Mouse (Mus musculus) heart, embryonic 14.5 days (tissue): ENCODE results near the gene Lpar3. TPM values are rescaled to one million over a fixed set of nuclear protein-coding genes. Genes with fewer than 3 reads are reported as not detected.
A peak's percentile ranks its signal among the peaks of the same experiment; 100 is the strongest.

Experiments used
- ATAC-seq: fragments of 200-750 bp; cut with Nextera tagmentation; 2 replicates; pipeline ENCODE4 v1.8.0; 2017; ENCODE audit warnings: low read depth, moderate TSS enrichment; ENCODE audit not compliant: insufficient number of reproducible peaks, insufficient read depth, low FRiP score
- H3K27ac ChIP-seq, 2 experiments: fragments of 200-500 bp in 1 of 2; fragments of 300-500 bp in 1 of 2; sonication (generic) in 1 of 2; replicated peaks in 1 of 2; 2 replicates each; pipeline ENCODE4 v1.5.1; 2012 to 2014; ENCODE audit warnings: low read depth in 2 of 2, low read length in 2 of 2, control low read depth in 1 of 2, mild to moderate bottlenecking in 1 of 2, mixed read lengths in 1 of 2; ENCODE audit not compliant: control insufficient read depth in 1 of 2, insufficient read depth in 1 of 2
- H3K27me3 ChIP-seq: fragments of 300-500 bp; sonication (generic); 2 replicates; pipeline ENCODE4 v1.6.1; 2014; ENCODE audit warnings: mild to moderate bottlenecking, low read length, control low read depth; ENCODE audit not compliant: control insufficient read depth, insufficient read depth
- H3K36me3 ChIP-seq: fragments of 300-500 bp; sonication (generic); 2 replicates; pipeline ENCODE4 v1.6.1; 2014; ENCODE audit warnings: mild to moderate bottlenecking, control low read depth, low read length, mixed read lengths; ENCODE audit not compliant: control insufficient read depth, insufficient read depth
- H3K4me1 ChIP-seq, 2 experiments: fragments of 200-500 bp in 1 of 2; fragments of 300-500 bp in 1 of 2; sonication (generic) in 1 of 2; 2 replicates each; pipeline ENCODE4 v1.6.1; 2012 to 2014; ENCODE audit warnings: low read length in 2 of 2, control low read depth in 1 of 2, mixed read lengths in 1 of 2; ENCODE audit not compliant: control insufficient read depth in 2 of 2, insufficient read depth in 2 of 2
- H3K4me2 ChIP-seq: fragments of 300-500 bp; sonication (generic); 2 replicates; pipeline ENCODE4 v1.6.1; 2014; ENCODE audit warnings: mild to moderate bottlenecking, low read length
- H3K4me3 ChIP-seq, 2 experiments: fragments of 200-500 bp in 1 of 2; fragments of 300-500 bp in 1 of 2; sonication (generic) in 1 of 2; 2 replicates each; pipeline ENCODE4 v1.5.1; 2012 to 2014; ENCODE audit warnings: low read length in 2 of 2, mild to moderate bottlenecking in 2 of 2, control low read depth in 1 of 2, low read depth in 1 of 2, moderate library complexity in 1 of 2; ENCODE audit not compliant: control insufficient read depth in 1 of 2, insufficient read depth in 1 of 2
- H3K9ac ChIP-seq: fragments of 300-500 bp; sonication (generic); 2 replicates; pipeline ENCODE4 v1.6.1; 2014; ENCODE audit warnings: mild to moderate bottlenecking, low read length
- H3K9me3 ChIP-seq: fragments of 300-500 bp; sonication (generic); 2 replicates; pipeline ENCODE4 v1.6.1; 2016; ENCODE audit warnings: low read length, control low read depth; ENCODE audit not compliant: control insufficient read depth
- WGBS: fragments of 180-500 bp; shearing (Covaris S2); extraction: QIAGEN DNeasy Blood & Tissue Kit; methylation state at CpG from one replicate; pipeline ENCODE4 v1.1.7; 2014; 5-methylcytosine and 5-hydroxymethylcytosine counted together
- polyA plus RNA-seq: library from polyadenylated mRNA; unstranded; fragments of >200 nt; fragmentation: Nextera tagmentation; extraction: Ambion mirVana; gene quantifications from 2 replicates; pipeline ENCODE4 v1.2.1, GENCODE M21; 2014

Lpar3 gene
- polyA plus RNA-seq, 1 experiment from 2014 or later, result 46.3 TPM

GRCm38 (mm10) chr3:146228559-146229310 is 8.0 kb downstream of the Lpar3 start:
- no peak for ATAC-seq
- H3K27ac ChIP-seq, result no peak overlapping the region
- H3K9me3 ChIP-seq, result no peaks in the 10 kb centered on the region
- no peaks in the 10 kb centered on the region for H3K27me3 ChIP-seq
- H3K36me3 ChIP-seq, result peaks cover 10% of the 10 kb centered on the region
- 81% methylated on average over 13 of the region's 13 CpGs for whole genome bisulfite sequencing
- H3K4me2 ChIP-seq, result no peak overlapping the region
- H3K9ac ChIP-seq, result no peak overlapping the region
- no peak overlapping the region for H3K4me3 ChIP-seq
- H3K4me1 ChIP-seq, result peaks cover 31 to 76% of the 10 kb centered on the region in 2 experiments

GRCm38 (mm10) chr3:146232708-146233107 is 11.9 kb downstream of the Lpar3 start:
- peaks cover 5% of the 10 kb centered on the region; the same call in 1 of the 2 replicates for H3K36me3 ChIP-seq
- 31% methylated on average over 7 of the region's 7 CpGs for WGBS
- H3K9ac ChIP-seq, result peak overlapping the region; percentile 31; the same call in 1 of the 2 replicates
- no peak overlapping the region for H3K4me3 ChIP-seq
- peaks cover 20 to 55% of the 10 kb centered on the region in 2 experiments for H3K4me1 ChIP-seq
- H3K27me3 ChIP-seq, result no peaks in the 10 kb centered on the region
- no peak for ATAC-seq
- peak overlapping the region; percentile 34 to 53; a peak in 3 of 4 replicates for H3K27ac ChIP-seq
- H3K4me2 ChIP-seq, result no peak overlapping the region
- H3K9me3 ChIP-seq, result no peaks in the 10 kb centered on the region

GRCm38 (mm10) chr3:146233741-146234140 is 13.0 kb downstream of the Lpar3 start:
- Histone ChIP-seq H3K4me3 (no peak overlapping the region), H3K4me2 (no peak overlapping the region), H3K27me3 (no peaks in the 10 kb centered on the region), H3K4me1 (peaks cover 17 to 49% of the 10 kb centered on the region in 2 experiments), H3K27ac (no peak overlapping the region), H3K36me3 (peaks cover 5% of the 10 kb centered on the region; the same call in 1 of the 2 replicates), H3K9ac (no peak overlapping the region), H3K9me3 (no peaks in the 10 kb centered on the region)
- WGBS, result 47% methylated on average over 4 of the region's 4 CpGs
- ATAC-seq, result no peak

- ATAC-seq, result no peak
- 73% methylated on average over 10 of the region's 10 CpGs for WGBS
- H3K36me3 ChIP-seq, result peaks cover 5% of the 10 kb centered on the region; the same call in 1 of the 2 replicates
- peaks cover 14 to 42% of the 10 kb centered on the region in 2 experiments for H3K4me1 ChIP-seq
- H3K27ac ChIP-seq, result no peak overlapping the region
- no peak overlapping the region for H3K4me2 ChIP-seq
- H3K9me3 ChIP-seq, result no peaks in the 10 kb centered on the region
- H3K27me3 ChIP-seq, result no peaks in the 10 kb centered on the region
- no peak overlapping the region for H3K4me3 ChIP-seq
- no peak overlapping the region for H3K9ac ChIP-seq
Measured at GRCm38 (mm10) chr3:146234530-146234929, 13.8 kb downstream of the Lpar3 start.

- Histone ChIP-seq H3K4me1 (peaks cover 10 to 27% of the 10 kb centered on the region in 2 experiments), H3K9me3 (no peaks in the 10 kb centered on the region), H3K4me3 (no peak overlapping the region), H3K36me3 (peaks cover 16% of the 10 kb centered on the region), H3K27me3 (no peaks in the 10 kb centered on the region), H3K27ac (no peak overlapping the region), H3K4me2 (no peak overlapping the region), H3K9ac (no peak overlapping the region)
- WGBS, result 61% methylated on average over 8 of the region's 8 CpGs
- ATAC-seq, result no peak
Measured at GRCm38 (mm10) chr3:146236280-146236679, 15.5 kb downstream of the Lpar3 start.

GRCm38 (mm10) chr3:146237676-146238075 is 16.9 kb downstream of the Lpar3 start:
- Histone ChIP-seq H3K4me3 (no peak overlapping the region), H3K4me1 (peaks cover 4 to 15% of the 10 kb centered on the region in 2 experiments), H3K27me3 (no peaks in the 10 kb centered on the region), H3K27ac (no peak overlapping the region), H3K36me3 (peaks cover 20% of the 10 kb centered on the region), H3K4me2 (no peak overlapping the region), H3K9me3 (no peaks in the 10 kb centered on the region), H3K9ac (no peak overlapping the region)
- WGBS, result 89% methylated on average over 5 of the region's 5 CpGs
- ATAC-seq, result no peak

- ATAC-seq, result no peak
Measured at GRCm38 (mm10) chr3:146244630-146245029, 23.9 kb downstream of the Lpar3 start.

More at GRCm38 (mm10) chr3:146244630-146245029, 23.9 kb downstream of the Lpar3 start:
- no peak overlapping the region for H3K4me2 ChIP-seq
- H3K9ac ChIP-seq, result no peak overlapping the region
- 89% methylated on average over 1 of the region's 1 CpGs for WGBS
- no peaks in the 10 kb centered on the region for H3K27me3 ChIP-seq
- peaks cover 2 to 8% of the 10 kb centered on the region in 2 experiments; a peak in 2 of 4 replicates for H3K4me1 ChIP-seq
- H3K27ac ChIP-seq, result no peak overlapping the region
- H3K36me3 ChIP-seq, result peaks cover 48% of the 10 kb centered on the region
- H3K9me3 ChIP-seq, result no peaks in the 10 kb centered on the region
- no peak overlapping the region for H3K4me3 ChIP-seq
